Mouse (Mus musculus) embryonic facial prominence, embryonic 10.5 days (tissue): ENCODE data around the gene Gnptab. TPM values are rescaled to one million over a fixed set of nuclear protein-coding genes. Genes with fewer than 3 reads are reported as not detected.

Experiments
- DNase-seq: peaks from one replicate; pipeline ENCODE4 v3.0.0-alpha.2; 2017; ENCODE audit warnings: low spot score
- H3K27ac ChIP-seq: fragments of 300-500 bp; sonication (generic); replicated peaks from 2 replicates; pipeline ENCODE4 v1.5.1; 2016; ENCODE audit warnings: mild to moderate bottlenecking
- H3K27me3 ChIP-seq: fragments of 300-500 bp; sonication (generic); replicated peaks from 2 replicates; pipeline ENCODE4 v1.6.1; 2016; ENCODE audit warnings: low read depth, mild to moderate bottlenecking; ENCODE audit not compliant: poor library complexity, severe bottlenecking
- H3K36me3 ChIP-seq: fragments of 300-500 bp; sonication (generic); replicated peaks from 2 replicates; pipeline ENCODE4 v1.6.1; 2016; ENCODE audit warnings: mild to moderate bottlenecking, moderate library complexity
- H3K4me1 ChIP-seq: fragments of 300-500 bp; sonication (generic); 2 replicates; pipeline ENCODE4 v1.6.1; 2016
- H3K4me3 ChIP-seq: fragments of 300-500 bp; sonication (generic); 2 replicates; pipeline ENCODE4 v1.5.1; 2016; ENCODE audit warnings: mild to moderate bottlenecking, moderate library complexity
- H3K9me3 ChIP-seq: fragments of 300-500 bp; sonication (generic); 2 replicates; pipeline ENCODE4 v1.6.1; 2016; ENCODE audit warnings: mild to moderate bottlenecking
- WGBS: fragments of 180-500 bp; shearing (Covaris S2); methylation state at CpG from one replicate; pipeline ENCODE4 v1.1.7; 2016; 5-methylcytosine and 5-hydroxymethylcytosine counted together
- polyA plus RNA-seq: library from polyadenylated mRNA; unstranded; fragments of >200 nt; fragmentation: Nextera tagmentation; extraction: Ambion mirVana; gene quantifications from 2 replicates; pipeline ENCODE4 v1.2.1, GENCODE M21; 2016

Gnptab gene
- polyA plus RNA-seq, 1 experiment from 2014 or later, result 8.4 TPM

DNA sequence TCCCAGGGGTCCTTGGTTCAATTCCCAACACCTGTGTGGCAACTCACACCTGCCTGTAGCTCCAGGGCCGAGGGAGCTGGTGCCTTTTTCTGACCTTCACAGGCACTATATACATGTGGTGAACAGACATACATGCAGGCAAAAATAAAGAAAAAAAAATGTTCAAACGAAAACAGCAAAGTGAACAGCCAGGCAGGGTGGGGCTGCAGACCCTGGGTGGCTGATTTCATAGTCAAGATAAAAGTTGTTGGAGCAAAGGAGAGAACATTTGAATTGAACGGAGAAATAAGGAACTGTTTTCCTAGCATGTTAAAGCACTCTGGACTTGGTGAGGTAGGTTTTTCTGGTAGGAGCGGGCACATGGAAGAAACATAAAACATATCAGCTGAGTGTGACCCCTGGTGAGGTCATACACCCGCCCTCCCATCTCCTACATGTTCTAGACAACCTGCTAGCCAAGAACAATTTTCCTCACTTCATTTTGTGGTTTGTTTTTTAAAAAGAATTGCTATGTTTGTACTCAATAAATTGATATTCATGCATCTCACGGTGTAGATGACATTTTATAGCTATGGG, 19.8 kb downstream of the Gnptab start:
- H3K36me3 ChIP-seq, result peaks cover 7% of the 10 kb centered on the region
- H3K4me1 ChIP-seq, result no peaks in the 10 kb centered on the region
- H3K9me3 ChIP-seq, result no peaks in the 10 kb centered on the region
- 86% methylated on average over 6 of the region's 6 CpGs for WGBS
- no peak for DNase-seq
- no peak overlapping the region for H3K27ac ChIP-seq
- no peaks in the 10 kb centered on the region for H3K27me3 ChIP-seq
- H3K4me3 ChIP-seq, result no peak overlapping the region

DNA sequence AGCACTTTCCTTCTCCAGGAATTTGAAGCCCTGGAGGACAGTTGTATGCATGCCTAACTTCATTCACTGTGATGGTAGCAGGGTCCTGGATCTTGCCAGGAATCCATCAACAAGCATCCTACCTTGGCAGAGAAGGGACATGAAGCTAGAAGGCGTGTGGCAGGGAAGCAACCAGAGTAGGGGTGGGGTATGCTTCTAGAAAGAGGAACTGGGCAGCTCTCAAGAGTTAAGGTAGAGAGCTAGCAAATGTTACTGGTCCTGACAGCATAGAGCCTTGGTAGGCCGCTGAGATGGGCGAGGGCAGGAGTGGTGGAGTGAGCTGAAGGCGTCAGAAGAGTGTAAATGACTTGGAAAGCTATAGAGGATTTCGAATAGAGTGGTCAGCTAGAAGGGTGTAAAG, 20.3 kb downstream of the Gnptab start:
- Histone ChIP-seq H3K4me3 (no peak overlapping the region), H3K36me3 (peaks cover 7% of the 10 kb centered on the region), H3K27ac (no peak overlapping the region), H3K27me3 (no peaks in the 10 kb centered on the region), H3K9me3 (no peaks in the 10 kb centered on the region), H3K4me1 (no peaks in the 10 kb centered on the region)
- no peak for DNase-seq
- 93% methylated on average over 5 of the region's 5 CpGs for WGBS

DNA sequence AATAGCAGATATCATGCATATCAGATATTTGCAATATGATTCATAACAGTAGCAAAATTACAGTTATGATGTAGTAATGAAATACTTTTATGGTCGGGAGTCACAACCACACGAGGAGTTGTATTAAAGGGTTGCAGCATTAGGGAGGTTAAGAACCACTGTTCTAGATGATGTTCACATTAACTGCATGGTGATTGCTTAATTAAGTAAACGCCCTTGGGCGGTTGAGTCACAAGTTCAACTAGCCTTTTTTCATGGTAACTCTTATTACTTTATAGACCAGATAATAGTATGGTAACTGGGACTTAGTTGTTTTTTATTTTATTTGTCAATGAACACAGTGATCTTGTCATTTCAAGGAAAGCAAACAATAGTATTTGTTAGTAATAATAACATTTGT, 24.1 kb downstream of the Gnptab start:
- no peak overlapping the region for H3K27ac ChIP-seq
- peaks cover 7% of the 10 kb centered on the region for H3K36me3 ChIP-seq
- no peaks in the 10 kb centered on the region for H3K9me3 ChIP-seq
- H3K4me3 ChIP-seq, result no peak overlapping the region
- H3K27me3 ChIP-seq, result no peaks in the 10 kb centered on the region
- WGBS, result 95% methylated on average over 4 of the region's 4 CpGs
- no peak for DNase-seq
- H3K4me1 ChIP-seq, result no peaks in the 10 kb centered on the region

DNA sequence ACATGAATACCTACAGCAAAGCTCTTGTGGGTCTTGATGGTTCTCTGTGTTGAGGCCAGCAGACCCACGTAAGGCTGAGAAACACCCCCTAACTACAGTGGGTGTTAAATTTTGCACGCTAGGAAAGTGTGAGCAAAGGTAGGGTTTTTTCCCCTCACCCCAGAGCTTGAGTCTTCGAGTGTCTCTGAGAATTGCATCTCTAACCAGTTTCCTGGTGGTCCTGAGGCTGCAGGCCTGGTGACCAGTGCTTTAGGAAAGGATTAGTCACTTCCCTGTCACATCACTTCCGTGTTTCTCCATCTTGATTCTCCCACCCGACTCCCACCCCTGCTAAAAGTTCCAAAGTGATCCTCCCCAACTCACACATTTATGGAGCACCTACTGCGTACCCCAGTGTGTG, 25.3 kb downstream of the Gnptab start:
- no peaks in the 10 kb centered on the region for H3K4me1 ChIP-seq
- WGBS, result 88% methylated on average over 6 of the region's 6 CpGs
- no peaks in the 10 kb centered on the region for H3K9me3 ChIP-seq
- no peak overlapping the region for H3K27ac ChIP-seq
- H3K36me3 ChIP-seq, result peaks cover 7% of the 10 kb centered on the region
- no peaks in the 10 kb centered on the region for H3K27me3 ChIP-seq
- DNase-seq, result no peak
- H3K4me3 ChIP-seq, result no peak overlapping the region

DNA sequence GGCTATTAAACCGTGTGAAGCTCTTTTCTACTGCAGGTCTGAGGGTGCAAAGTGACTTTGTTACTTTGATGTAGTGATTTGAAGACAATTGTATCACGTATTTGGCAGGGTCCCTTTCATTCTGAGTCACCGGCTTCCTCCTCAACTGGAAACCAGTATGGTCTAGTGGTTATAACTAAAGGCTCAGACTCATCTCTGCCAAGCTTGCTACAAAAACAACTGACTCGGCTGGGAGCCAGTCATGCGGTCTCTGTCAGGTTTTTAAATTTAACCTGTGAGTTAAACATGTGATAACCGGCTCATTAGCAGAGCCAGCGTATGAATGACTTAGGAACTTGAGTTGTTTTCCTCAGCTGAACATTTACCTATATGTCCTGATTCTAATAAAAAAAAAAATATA, 26.9 kb downstream of the Gnptab start:
- Histone ChIP-seq H3K4me1 (no peaks in the 10 kb centered on the region), H3K36me3 (peaks cover 7% of the 10 kb centered on the region), H3K9me3 (no peaks in the 10 kb centered on the region), H3K4me3 (no peak overlapping the region), H3K27me3 (no peaks in the 10 kb centered on the region), H3K27ac (no peak overlapping the region)
- 90% methylated on average over 7 of the region's 7 CpGs for WGBS
- DNase-seq, result no peak

DNA sequence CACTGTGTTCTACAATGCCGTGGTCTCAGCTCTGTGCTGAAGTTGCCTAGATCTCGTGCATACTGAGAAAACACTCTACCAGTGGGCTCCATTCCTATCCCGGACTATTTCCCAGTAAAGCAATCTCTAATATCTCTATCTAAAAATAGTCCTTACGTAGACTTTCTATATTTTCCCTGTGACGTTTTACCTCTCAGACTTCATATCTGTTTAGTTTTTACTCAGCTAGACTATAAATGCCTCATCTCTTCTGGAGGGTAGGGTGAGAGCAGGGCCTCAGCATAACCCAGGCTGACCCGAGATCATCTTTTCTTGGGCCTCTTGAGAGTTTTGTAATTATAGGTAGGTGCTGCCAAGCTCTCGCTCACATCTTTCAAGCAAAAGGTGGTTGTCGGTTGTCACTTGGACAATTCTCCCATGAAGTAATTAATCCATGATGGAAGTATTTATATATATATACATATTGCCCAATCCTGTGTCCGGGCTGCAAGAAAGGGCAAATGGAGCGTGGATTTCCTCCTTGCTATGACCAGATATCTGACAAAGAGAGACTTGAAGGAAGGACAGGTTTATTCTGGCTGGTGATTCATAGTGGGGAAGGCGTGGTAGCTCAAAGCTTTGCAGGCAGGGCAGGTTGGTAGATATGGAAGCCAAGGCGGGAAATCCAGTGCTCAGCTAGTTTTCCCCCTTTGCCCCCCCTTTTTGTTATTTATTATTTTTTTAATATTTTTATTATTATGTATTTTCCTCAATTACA, 29.1 kb downstream of the Gnptab start:
- DNase-seq, result no peak
- Histone ChIP-seq H3K36me3 (no peaks in the 10 kb centered on the region), H3K27ac (no peak overlapping the region), H3K4me3 (no peak overlapping the region), H3K27me3 (no peaks in the 10 kb centered on the region), H3K9me3 (no peaks in the 10 kb centered on the region), H3K4me1 (no peaks in the 10 kb centered on the region)
- 94% methylated on average over 12 of the region's 12 CpGs for WGBS

DNA sequence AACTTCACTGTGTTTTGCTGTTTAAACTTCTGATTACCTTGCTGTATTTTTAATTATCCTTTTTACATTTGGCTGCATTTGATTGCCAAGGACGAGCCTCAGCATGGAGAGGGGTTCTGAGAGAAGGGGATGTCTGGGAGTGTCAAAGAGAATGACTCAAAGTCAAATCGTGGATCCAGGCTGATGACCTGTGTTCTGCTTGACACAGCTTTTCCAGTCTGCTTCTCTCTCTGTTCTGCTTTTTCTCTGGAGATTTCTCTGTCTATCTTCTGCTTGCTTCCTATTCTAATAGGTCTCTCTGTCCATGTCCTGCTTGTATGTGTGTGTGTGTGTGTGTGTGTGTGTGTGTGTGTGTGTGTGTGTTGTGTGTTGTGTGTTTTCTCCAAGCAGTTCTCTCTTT, 30.8 kb downstream of the Gnptab start:
- Histone ChIP-seq H3K9me3 (no peaks in the 10 kb centered on the region), H3K27me3 (no peaks in the 10 kb centered on the region), H3K27ac (no peak overlapping the region), H3K36me3 (no peaks in the 10 kb centered on the region), H3K4me3 (no peak overlapping the region), H3K4me1 (no peaks in the 10 kb centered on the region)
- no peak for DNase-seq
- 62% methylated on average over 2 of the region's 2 CpGs for WGBS

DNA sequence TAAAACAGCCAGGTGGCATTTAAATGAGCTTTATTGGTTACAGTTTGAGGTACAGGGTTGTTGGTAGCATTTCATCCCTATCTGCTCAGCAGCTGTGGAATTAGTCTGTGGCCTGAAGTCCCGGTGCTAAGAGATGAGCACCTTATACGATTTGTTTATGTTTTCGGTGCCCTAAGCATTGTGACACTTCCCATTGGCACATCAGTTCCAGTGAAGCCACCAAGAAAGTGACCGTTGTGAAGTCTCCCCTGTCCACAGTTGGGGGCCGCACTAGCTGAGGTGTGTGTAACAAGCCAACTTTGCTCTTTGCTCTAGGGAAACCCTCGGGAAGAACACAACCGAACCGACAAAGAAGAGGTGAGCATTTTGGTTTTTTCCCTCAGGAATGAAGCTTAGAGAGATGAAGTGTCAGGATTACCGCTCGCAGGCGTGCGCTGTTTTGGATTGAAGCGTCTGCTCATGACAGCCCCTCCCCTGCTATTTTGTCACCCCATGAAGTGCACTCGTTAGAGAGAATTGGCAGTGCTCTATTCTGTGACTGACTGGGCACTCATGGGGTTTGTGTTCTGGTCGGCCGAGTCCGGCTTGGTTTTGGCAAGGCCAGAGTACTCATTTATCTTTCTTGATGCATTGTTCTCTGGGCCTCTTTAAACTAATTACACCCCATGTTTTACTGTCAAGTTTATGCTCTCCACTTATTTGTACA, 33.5 kb downstream of the Gnptab start:
- Histone ChIP-seq H3K9me3 (no peaks in the 10 kb centered on the region), H3K4me3 (no peak overlapping the region), H3K36me3 (peaks cover 12% of the 10 kb centered on the region), H3K27me3 (no peaks in the 10 kb centered on the region), H3K27ac (no peak overlapping the region), H3K4me1 (no peaks in the 10 kb centered on the region)
- no peak for DNase-seq
- WGBS, result 81% methylated on average over 17 of the region's 17 CpGs

DNA sequence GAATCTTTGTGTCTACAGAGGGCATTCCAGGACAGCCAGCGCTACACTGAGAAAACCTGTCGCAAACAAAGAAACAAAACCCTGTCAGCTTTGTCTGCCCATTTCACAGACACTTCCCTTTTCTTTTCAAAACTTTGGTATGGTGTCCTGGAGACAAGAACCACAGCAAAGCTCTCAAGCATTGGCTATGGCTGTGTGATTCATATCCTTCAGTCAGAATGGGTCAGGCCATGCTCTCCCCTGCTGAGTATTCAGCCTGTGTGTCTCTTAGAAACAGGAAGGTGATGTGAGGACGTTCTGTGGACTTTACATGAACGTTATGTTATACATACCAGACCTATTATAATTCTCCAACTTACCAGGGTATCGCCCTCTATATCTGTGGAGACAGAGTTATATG, 38.8 kb downstream of the Gnptab start:
- 92% methylated on average over 5 of the region's 5 CpGs for WGBS
- Histone ChIP-seq H3K36me3 (peaks cover 24% of the 10 kb centered on the region), H3K9me3 (no peaks in the 10 kb centered on the region), H3K4me1 (no peaks in the 10 kb centered on the region), H3K4me3 (no peak overlapping the region), H3K27me3 (no peaks in the 10 kb centered on the region), H3K27ac (no peak overlapping the region)
- no peak for DNase-seq

DNA sequence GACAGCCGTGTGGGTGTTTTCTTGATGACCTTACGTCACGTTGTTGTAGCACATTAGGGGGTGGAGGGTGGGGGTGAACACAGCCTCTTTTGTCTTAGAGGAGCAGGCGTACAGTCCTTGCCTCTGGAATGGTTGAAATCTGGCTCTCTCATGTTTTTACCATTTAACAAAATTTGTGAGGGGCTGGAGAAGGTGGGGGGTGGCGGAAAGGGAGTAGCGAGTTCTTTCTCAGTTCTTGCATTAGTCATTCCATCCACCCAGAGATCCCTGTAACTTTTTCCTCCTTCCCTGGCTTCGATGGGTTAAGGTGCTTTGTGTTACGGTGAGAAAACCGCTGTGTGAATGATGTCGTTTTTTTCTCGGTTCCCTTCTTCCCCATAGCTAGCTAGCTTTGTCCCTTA, 41.2 kb downstream of the Gnptab start:
- H3K9me3 ChIP-seq, result no peaks in the 10 kb centered on the region
- peaks cover 30% of the 10 kb centered on the region for H3K36me3 ChIP-seq
- no peak overlapping the region for H3K4me3 ChIP-seq
- WGBS, result 73% methylated on average over 11 of the region's 11 CpGs
- no peaks in the 10 kb centered on the region for H3K27me3 ChIP-seq
- H3K27ac ChIP-seq, result no peak overlapping the region
- H3K4me1 ChIP-seq, result no peaks in the 10 kb centered on the region
- DNase-seq, result no peak

DNA sequence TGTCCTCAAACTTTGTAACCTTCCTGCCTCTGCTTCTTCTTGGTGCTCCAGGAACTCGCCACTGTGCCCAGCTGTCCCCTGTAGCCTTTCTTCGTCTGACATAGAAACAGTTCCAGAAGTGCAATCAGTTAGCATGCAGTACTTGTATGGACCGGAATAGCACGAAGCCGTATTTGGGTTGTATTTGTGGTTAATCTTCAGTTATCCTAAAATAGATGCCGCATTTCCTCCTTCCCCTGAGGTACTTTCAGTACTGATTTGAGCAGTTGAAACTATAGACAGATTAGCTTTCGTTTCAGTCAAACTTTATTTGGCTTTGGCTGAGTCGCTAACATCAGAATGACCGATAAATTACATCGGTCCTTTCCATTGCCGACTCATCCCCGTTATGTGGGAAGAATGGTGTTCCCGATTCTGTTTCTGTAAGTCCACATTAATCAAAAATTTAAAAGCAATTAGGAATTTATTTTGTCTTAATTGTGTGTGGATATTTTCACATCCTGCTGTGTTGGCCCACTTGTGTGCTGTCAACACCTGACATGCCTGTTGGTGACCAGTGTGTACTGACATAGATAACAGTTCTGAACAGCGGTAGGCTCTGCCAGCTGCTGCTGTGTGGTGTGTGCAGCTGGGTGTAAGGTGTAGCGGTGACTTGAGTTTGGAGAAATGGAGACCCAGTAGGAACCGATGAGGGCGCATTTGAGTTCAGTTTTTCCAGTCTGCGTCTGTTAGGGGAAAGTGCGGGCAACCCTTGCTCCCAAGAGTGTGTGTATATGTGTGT, 41.9 kb downstream of the Gnptab start:
- H3K36me3 ChIP-seq, result peaks cover 24% of the 10 kb centered on the region
- no peak for DNase-seq
- no peak overlapping the region for H3K4me3 ChIP-seq
- H3K27ac ChIP-seq, result no peak overlapping the region
- no peaks in the 10 kb centered on the region for H3K27me3 ChIP-seq
- no peaks in the 10 kb centered on the region for H3K4me1 ChIP-seq
- no peaks in the 10 kb centered on the region for H3K9me3 ChIP-seq
- WGBS, result 95% methylated on average over 19 of the region's 19 CpGs

DNA sequence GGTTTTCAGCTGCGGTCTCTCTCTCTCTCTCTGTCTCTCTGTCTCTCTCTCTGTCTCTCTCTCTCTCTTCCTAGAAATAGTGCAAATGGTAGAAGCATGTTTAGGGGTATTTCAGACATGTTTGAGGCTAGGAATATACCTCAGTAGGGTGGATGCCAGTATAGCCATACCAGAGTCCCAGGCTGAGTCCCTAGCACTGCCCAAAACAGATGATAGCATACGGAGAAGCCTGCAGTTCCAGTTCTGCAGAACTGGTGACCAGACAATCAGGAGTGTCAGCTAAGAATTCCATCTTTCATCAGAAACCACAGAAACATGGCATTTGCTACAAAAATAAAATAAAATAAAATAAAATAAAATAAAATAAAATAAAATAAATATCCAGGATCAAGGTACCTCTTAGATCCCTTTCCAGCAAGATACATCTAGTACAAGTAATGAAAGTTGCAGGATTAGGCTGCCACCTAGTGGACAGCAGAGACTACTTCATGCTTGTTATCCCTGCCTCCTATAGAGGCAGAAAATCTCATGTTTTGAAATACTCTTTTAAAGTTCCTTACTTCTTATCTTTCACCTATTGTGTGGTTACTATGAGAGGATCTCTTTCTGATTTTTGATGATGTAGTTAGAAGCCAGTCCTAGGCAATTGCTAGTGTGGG, 47.4 kb downstream of the Gnptab start:
- H3K27ac ChIP-seq, result no peak overlapping the region
- peak; percentile 36 for DNase-seq
- no peaks in the 10 kb centered on the region for H3K27me3 ChIP-seq
- H3K4me1 ChIP-seq, result no peaks in the 10 kb centered on the region
- no peak overlapping the region for H3K4me3 ChIP-seq
- WGBS, result 88% methylated on average over 2 of the region's 2 CpGs
- H3K36me3 ChIP-seq, result peaks cover 22% of the 10 kb centered on the region
- no peaks in the 10 kb centered on the region for H3K9me3 ChIP-seq
